Mouse (Mus musculus) liver, postnatal 0 days (tissue): Measurements from ENCODE around the gene Pou5f1.
"Not testable (repeated sequence)": the region's sequence is repeated elsewhere in the genome, so short reads cannot be mapped to it uniquely, and the experiment has no call there.

Experiments used
- CTCF ChIP-seq: sonication (generic); IDR thresholded peaks from 2 replicates; pipeline ENCODE4 v1.5.1; 2016; ENCODE audit warnings: antibody characterized with exemption, low read depth
- EP300 ChIP-seq: IDR thresholded peaks from 2 replicates; pipeline ENCODE4 v1.6.1; 2016; ENCODE audit warnings: antibody characterized with exemption, low read depth, mild to moderate bottlenecking

GRCm38 (mm10) chr17:35468936-35469335 lies 36.9 kb upstream of the Pou5f1 start:
- not testable (repeated sequence) for TF ChIP-seq CTCF, EP300
